Mouse (Mus musculus): ENCODE data around the gene Psg17. TPM values are rescaled to one million over a fixed set of nuclear protein-coding genes. Genes with fewer than 3 reads are reported as not detected.
"Not testable (repeated sequence)": the region's sequence is repeated elsewhere in the genome, so short reads cannot be mapped to it uniquely, and the experiment has no call there.

Gene Psg17
- polyA plus RNA-seq (2015; fragmentation: Nextera tagmentation; extraction: Ambion mirVana), result 0.09 TPM in 1 of 2 replicates, not detected in the other

DNA sequence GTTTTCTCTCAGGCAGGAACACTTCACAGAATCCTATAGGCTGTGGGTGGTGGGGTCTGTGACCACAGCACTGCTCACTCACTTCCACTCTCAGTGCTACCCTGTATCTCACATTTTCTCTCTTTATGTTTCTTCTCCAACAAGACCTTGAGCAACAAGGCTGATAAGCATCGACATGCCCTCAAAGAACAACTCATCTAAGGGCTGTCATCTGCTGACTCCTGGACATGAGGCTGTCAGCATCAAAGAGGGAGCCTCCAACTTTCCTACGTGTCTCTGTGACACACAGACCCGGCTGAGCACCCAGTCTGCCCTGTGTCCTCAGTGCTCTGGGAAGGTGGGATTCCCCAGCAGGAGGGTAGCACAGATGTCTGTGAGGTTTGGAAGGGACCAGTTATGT lies at the start of gene Psg17:
Gene Psg17 (minus strand): TSS at position 101 of the 400 bp plus-strand sequence.
- H3K27me3 ChIP-seq, result no peaks in the 10 kb centered on the region
- ATAC-seq (ENCODE audit: low FRiP score, low read depth), result no peak
- WGBS, result 65% methylated on average over 3 of the region's 3 CpGs
- no peaks in the 10 kb centered on the region for H3K36me3 ChIP-seq
- H3K4me3 ChIP-seq, result no peak within 1 kb of the TSS
- no peak within 1 kb of the TSS for H3K27ac ChIP-seq
- H3K9me3 ChIP-seq, result no peaks in the 10 kb centered on the region
- no peak within 1 kb of the TSS for H3K4me2 ChIP-seq (replicated peaks)
- no peaks in the 10 kb centered on the region for H3K4me1 ChIP-seq
- no peak within 1 kb of the TSS for H3K9ac ChIP-seq

DNA sequence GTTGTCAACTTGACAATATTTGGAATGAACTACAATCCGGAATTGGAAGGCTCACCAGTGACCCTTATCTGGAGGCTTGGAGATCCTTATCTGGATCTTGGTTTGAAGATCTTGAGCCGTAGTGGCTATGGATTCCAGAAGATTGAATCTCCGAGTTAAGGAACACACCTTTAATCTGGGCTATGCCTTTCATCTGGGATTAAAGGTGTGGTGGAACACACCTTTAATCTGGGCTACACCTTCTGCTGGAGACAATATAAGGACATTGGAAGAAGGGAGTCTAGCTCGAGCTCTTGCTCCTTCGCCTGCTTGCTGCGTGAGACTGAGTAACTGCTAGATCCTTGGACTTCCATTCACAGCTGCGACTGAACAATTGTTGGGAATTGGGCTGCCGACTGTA lies 49.6 kb upstream of the Psg17 start, which contains the start of gene Pglyrp1:
Gene Pglyrp1 (plus strand): TSS at position 301 of the 400 bp plus-strand sequence.
- WGBS, result 86% methylated on average over 1 of the region's 8 CpGs
- ATAC-seq (ENCODE audit: low FRiP score, low read depth), result not testable (repeated sequence)

DNA sequence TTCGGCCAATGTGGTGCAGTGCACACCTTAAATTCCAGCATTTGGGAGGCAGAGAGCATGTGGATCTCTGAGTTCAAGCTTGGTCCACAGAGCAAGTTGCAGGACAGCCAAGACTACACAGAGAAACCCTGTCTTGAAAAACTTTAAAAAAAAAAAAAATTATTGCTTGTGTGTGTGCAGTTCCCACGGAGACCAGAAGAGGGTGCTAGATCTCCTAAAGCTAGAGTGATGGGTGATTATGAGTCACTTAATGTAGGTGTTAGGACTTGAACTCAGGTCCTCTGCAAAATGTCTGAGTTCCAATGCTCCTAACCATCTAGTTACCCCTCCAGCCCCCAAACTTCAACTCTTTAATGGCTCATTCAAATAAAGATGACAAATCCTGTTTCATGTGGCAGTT lies 47.1 kb upstream of the Psg17 start:
- Histone ChIP-seq H3K9ac (no peak overlapping the region), H3K27me3 (no peaks in the 10 kb centered on the region), H3K9me3 (no peaks in the 10 kb centered on the region), H3K4me1 (peaks cover 5% of the 10 kb centered on the region; the same call in 1 of the 2 replicates), H3K36me3 (no peaks in the 10 kb centered on the region), H3K4me3 (no peak overlapping the region), H3K4me2 (replicated peaks) (no peak overlapping the region), H3K27ac (no peak overlapping the region)
- no peak for ATAC-seq (ENCODE audit: low FRiP score, low read depth)
- 82% methylated on average over 2 of the region's 2 CpGs for WGBS

More for the DNA sequence above, 49.6 kb upstream of the Psg17 start, which contains the start of gene Pglyrp1:
- H3K36me3 ChIP-seq; H3K9me3 ChIP-seq; H3K4me2 ChIP-seq (replicated peaks); H3K9ac ChIP-seq; H3K27me3 ChIP-seq; H3K4me3 ChIP-seq; H3K4me1 ChIP-seq; H3K27ac ChIP-seq: not testable (repeated sequence)

DNA sequence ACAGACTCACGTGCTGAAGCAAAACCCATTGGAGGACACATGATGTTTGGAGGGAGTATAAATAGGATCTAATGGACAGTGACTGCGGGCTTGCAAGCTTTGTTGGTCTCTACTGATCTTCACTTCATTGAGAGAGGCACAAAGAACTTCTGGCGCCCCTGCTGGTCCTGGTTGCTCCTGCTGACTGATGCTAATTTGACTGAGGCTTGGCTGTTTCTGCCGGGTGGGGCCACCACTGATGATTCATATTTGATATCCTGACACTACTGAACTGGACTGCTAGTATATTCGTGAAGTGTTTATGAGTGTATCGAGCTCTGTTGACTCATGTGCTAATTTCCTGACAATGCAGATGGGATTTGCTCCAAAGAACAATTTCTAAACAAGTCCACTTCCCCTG lies 41.4 kb upstream of the Psg17 start:
- Histone ChIP-seq H3K4me3 (no peak overlapping the region), H3K4me2 (replicated peaks) (no peak overlapping the region), H3K27me3 (no peaks in the 10 kb centered on the region), H3K4me1 (no peaks in the 10 kb centered on the region), H3K36me3 (no peaks in the 10 kb centered on the region), H3K9me3 (no peaks in the 10 kb centered on the region), H3K9ac (no peak overlapping the region), H3K27ac (no peak overlapping the region)
- WGBS, result 82% methylated on average over 6 of the region's 6 CpGs
- no peak for ATAC-seq (ENCODE audit: low FRiP score, low read depth)

DNA sequence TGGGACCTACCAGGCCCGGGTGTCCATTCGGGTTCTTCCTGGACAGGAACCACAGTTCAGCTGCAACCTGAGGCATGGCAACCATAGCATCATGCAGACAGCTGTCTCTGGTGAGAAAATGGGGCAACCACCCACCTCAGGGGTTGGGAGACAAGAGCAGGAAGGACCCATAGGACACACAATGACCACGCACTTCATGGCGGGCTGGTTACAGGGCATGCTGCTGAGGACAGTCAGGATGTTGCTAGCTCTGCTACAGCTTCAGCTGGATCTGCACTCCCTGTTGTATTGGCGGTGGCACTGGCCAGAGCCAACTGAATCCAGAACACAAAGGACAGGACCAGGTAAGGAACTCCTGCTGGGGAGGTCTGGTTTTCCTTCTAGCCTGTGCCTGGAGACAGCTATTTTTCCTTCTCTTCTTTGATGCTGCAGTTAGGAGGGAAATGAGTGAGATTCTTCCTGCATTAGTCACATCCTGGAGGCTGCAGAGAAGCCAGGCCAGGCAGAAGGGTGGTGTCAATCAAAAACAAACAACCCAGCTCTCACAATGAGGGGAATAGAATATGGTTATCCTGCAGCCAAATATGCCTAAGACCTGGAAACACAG lies 37.0 kb upstream of the Psg17 start:
- WGBS, result 72% methylated on average over 5 of the region's 5 CpGs
- no peaks in the 10 kb centered on the region for H3K36me3 ChIP-seq
- no peaks in the 10 kb centered on the region for H3K27me3 ChIP-seq
- H3K9ac ChIP-seq, result no peak overlapping the region
- no peaks in the 10 kb centered on the region for H3K4me1 ChIP-seq
- no peak overlapping the region for H3K4me2 ChIP-seq (replicated peaks)
- H3K27ac ChIP-seq, result no peak overlapping the region
- no peak overlapping the region for H3K4me3 ChIP-seq
- ATAC-seq (ENCODE audit: low FRiP score, low read depth), result no peak
- H3K9me3 ChIP-seq, result no peaks in the 10 kb centered on the region

DNA sequence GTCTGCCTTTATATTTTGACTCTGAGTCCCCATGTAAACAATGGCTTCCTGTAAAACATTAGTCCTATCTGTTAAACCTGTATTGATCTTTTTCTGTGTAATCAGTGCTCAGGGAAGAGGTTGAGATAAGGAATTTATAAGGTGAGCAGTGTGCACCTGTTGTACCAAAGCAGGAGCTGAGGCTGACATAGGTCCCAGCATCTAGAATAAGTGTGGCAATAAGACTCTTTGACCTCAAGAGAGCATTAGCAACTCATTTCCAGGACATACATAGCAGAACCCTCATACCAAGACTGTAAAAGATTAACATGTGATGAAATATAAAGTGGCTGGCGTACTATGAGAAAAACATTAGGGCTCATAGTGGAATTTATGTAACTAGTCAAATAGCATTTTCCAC lies 27.0 kb upstream of the Psg17 start:
- no peak for ATAC-seq (ENCODE audit: low FRiP score, low read depth)
- Histone ChIP-seq H3K27ac (no peak overlapping the region), H3K9me3 (no peaks in the 10 kb centered on the region), H3K27me3 (no peaks in the 10 kb centered on the region), H3K9ac (no peak overlapping the region), H3K4me3 (no peak overlapping the region), H3K4me1 (no peaks in the 10 kb centered on the region), H3K36me3 (no peaks in the 10 kb centered on the region), H3K4me2 (replicated peaks) (no peak overlapping the region)
- WGBS, result 78% methylated on average over 1 of the region's 1 CpGs

DNA sequence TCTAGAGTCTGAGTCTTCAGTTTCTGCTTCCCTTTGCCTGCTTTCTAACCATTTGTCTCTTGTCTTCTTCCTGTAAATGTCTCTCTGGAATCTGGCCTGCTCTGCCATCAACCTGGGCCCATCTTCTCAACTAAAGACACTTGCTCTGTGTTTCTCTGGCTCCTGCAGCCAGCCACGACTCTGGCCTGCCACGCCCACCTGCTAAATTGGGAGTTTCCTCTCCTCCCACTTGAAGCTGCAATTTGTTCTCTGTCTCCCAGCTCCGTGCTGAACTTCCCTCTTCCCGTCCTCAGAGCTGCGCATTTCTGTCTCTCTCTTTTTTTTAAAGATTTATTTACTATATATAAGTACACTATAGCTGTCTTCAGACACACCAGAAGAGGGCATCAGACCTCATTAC lies 23.4 kb upstream of the Psg17 start:
- ATAC-seq (ENCODE audit: low FRiP score, low read depth), result no peak
- Histone ChIP-seq H3K27me3 (no peaks in the 10 kb centered on the region), H3K9ac (no peak overlapping the region), H3K36me3 (no peaks in the 10 kb centered on the region), H3K4me1 (peaks cover 6% of the 10 kb centered on the region; the same call in 1 of the 2 replicates), H3K27ac (no peak overlapping the region), H3K4me3 (no peak overlapping the region), H3K9me3 (no peaks in the 10 kb centered on the region), H3K4me2 (replicated peaks) (no peak overlapping the region)
- WGBS, result 28% methylated on average over 5 of the region's 5 CpGs

DNA sequence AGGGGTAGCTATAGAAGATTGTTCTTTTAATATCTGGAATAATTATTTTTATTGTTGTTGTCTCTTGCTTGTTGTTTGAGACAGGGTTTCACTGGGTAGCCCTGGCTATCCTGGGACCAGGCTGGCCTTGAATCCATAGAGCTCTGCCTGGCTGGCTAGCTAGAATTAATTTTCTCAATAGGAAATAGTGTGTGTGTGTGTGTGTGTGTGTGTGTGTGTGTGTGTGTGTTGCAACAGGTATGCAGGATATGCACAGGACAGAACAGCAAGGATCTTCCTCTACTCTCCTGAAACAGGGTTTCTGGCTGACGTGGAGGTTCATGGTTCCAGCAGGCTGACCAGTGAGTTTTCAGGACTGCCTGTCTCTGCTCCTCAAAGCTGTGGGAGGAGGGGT lies 19.8 kb upstream of the Psg17 start:
- no peak for ATAC-seq (ENCODE audit: low FRiP score, low read depth)
- 0 out of 2 replicates have a peak, but pooled peaks cover 3% of the 10 kb centered on the region for H3K9me3 ChIP-seq
- H3K27me3 ChIP-seq, result no peaks in the 10 kb centered on the region
- H3K9ac ChIP-seq, result 0 out of 2 replicates have a peak overlapping the region, but pooled peaks have one; percentile 43
- H3K4me1 ChIP-seq, result peaks cover 6% of the 10 kb centered on the region; the same call in 1 of the 2 replicates
- 71% methylated on average over 1 of the region's 1 CpGs for WGBS
- H3K4me3 ChIP-seq, result peak overlapping the region; percentile 38; the same call in 1 of the 2 replicates
- peak overlapping the region; percentile 62 for H3K4me2 ChIP-seq (replicated peaks)
- H3K36me3 ChIP-seq, result no peaks in the 10 kb centered on the region
- H3K27ac ChIP-seq, result no peak overlapping the region

DNA sequence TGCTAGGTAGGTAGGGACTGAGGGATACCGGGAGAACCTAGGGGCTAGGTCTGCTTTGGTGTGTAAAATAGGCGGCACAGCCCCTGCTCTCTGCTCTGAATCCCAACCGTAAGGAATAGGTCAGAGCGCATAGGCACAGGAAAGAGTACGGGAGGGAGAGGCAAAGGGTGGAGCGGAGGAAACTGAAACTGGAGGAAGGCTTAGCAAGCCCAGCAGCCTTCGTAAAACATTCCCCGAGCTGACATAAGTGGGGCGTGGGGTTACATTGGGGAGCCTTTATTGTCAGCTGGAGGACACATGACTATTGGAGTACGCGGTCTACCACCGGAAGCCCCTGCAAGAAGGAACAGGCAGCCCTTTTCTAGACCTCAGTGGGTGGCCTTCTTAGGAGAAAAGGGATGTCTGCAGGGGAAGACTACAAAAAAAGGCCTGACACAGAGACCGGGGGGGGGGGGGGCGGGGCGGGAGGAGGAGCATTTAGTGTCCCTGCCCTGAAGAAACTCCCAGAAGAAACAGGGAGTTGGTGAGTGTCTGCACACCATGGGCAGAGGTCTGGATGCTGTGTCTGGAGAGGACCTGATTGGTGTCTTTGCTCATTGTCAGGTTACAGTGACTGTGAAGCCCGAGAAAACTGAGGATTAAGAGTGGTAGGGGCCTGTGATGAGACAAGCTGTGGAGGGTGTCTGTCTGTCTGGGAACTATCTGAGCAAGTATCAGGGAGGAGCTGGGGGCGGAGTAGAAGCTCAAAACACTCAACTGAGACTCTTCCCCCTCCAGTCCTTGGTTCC lies 19.2 kb upstream of the Psg17 start:
- WGBS, result 7% methylated on average over 14 of the region's 17 CpGs
- no peaks in the 10 kb centered on the region for H3K27me3 ChIP-seq
- 0 out of 2 replicates have a peak, but pooled peaks cover 3% of the 10 kb centered on the region for H3K9me3 ChIP-seq
- peak overlapping the region; percentile 53 for H3K9ac ChIP-seq
- no peaks in the 10 kb centered on the region for H3K36me3 ChIP-seq
- peak overlapping the region; percentile 38 for H3K4me3 ChIP-seq
- H3K27ac ChIP-seq, result peak overlapping the region; percentile 64
- peak overlapping the region; percentile 62 for H3K4me2 ChIP-seq (replicated peaks)
- ATAC-seq (ENCODE audit: low FRiP score, low read depth), result peak; percentile 89
- H3K4me1 ChIP-seq, result peaks cover 6% of the 10 kb centered on the region; the same call in 1 of the 2 replicates

DNA sequence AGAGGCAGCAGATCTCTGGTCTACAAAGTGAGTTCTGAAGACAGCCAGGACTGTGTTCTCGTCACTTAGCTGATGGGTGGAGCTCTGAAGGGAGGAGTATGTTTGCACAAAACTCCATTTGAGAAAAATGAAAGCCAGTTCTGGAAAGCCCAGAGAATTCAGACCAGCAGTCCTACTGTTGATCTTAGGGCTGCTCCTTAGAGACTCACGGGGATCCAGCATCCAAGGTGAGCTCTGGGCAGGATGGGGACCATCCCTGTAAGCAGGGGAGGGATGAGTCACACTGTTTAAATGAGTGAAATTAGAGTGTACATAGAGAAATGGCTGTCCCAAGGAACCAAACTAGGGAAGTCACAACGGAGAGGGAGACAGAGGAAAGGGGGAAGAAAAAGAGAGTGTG lies 18.5 kb upstream of the Psg17 start, which contains the start of gene Mill2:
Gene Mill2 (plus strand): TSS at position 102 of the 400 bp plus-strand sequence.
- no peak for ATAC-seq (ENCODE audit: low FRiP score, low read depth)

DNA sequence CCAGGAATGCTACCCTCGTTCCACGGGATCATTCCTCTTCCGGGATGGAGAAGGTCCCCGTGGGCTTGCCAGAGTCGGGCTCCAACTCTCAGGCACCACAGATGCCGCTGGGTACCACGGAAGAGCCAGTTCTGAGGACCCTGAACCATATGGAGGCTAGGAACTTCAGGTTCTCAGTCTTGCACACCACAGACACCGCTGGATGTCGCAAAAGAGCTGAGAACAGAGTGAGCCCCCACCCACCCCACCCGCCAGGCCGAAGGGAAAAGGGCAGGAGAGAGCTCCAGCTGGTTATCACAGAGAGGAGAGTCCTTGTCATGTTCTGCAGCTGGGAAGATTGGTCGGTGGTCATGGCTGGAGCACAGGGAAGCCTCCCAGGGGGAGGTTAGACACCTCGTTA lies 10.9 kb upstream of the Psg17 start:
- Histone ChIP-seq H3K27ac (no peak overlapping the region), H3K4me1 (no peaks in the 10 kb centered on the region), H3K9me3 (no peaks in the 10 kb centered on the region), H3K9ac (no peak overlapping the region), H3K27me3 (no peaks in the 10 kb centered on the region), H3K4me2 (replicated peaks) (no peak overlapping the region), H3K36me3 (no peaks in the 10 kb centered on the region), H3K4me3 (no peak overlapping the region)
- ATAC-seq (ENCODE audit: low FRiP score, low read depth), result no peak
- whole genome bisulfite sequencing, result 42% methylated on average over 13 of the region's 13 CpGs

More for the DNA sequence above, 18.5 kb upstream of the Psg17 start, which contains the start of gene Mill2:
- Histone ChIP-seq H3K9ac (peak within 1 kb of the TSS; percentile 53), H3K4me1 (peaks cover 6% of the 10 kb centered on the region; the same call in 1 of the 2 replicates), H3K27ac (peak within 1 kb of the TSS; percentile 64), H3K9me3 (0 out of 2 replicates have a peak, but pooled peaks cover 3% of the 10 kb centered on the region), H3K4me2 (replicated peaks) (peak within 1 kb of the TSS; percentile 62), H3K36me3 (no peaks in the 10 kb centered on the region), H3K27me3 (no peaks in the 10 kb centered on the region), H3K4me3 (peak within 1 kb of the TSS; percentile 38)
- WGBS, result 23% methylated on average over 3 of the region's 3 CpGs

DNA sequence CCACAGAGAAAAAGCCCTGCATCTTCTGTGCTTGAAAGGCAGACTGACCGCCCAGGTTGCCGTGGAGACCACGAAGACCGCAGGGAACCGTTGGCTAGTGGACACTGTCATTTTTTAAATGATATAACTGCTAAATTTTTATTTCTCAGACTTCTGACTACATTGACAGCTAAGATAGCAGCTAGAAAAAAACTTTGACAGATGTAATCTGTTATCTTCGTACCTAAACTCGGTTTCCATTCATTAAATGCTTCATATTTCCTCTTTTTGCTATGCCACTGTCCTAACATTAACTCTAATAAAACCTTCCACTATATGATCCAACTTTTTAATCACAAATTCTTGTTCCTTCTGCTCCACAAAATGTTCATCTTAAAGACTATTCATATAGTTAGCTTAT lies 8.1 kb upstream of the Psg17 start:
- Histone ChIP-seq H3K9me3 (no peaks in the 10 kb centered on the region), H3K36me3 (no peaks in the 10 kb centered on the region), H3K27ac (no peak overlapping the region), H3K9ac (no peak overlapping the region), H3K4me2 (replicated peaks) (no peak overlapping the region), H3K4me1 (no peaks in the 10 kb centered on the region), H3K4me3 (no peak overlapping the region), H3K27me3 (no peaks in the 10 kb centered on the region)
- 90% methylated on average over 7 of the region's 7 CpGs for WGBS
- no peak for ATAC-seq (ENCODE audit: low FRiP score, low read depth)

Measured in limb, embryonic 13.5 days (tissue).